Comparison of ENCODE assay signal across 8 mouse cellular contexts in the genomic region with DNA sequence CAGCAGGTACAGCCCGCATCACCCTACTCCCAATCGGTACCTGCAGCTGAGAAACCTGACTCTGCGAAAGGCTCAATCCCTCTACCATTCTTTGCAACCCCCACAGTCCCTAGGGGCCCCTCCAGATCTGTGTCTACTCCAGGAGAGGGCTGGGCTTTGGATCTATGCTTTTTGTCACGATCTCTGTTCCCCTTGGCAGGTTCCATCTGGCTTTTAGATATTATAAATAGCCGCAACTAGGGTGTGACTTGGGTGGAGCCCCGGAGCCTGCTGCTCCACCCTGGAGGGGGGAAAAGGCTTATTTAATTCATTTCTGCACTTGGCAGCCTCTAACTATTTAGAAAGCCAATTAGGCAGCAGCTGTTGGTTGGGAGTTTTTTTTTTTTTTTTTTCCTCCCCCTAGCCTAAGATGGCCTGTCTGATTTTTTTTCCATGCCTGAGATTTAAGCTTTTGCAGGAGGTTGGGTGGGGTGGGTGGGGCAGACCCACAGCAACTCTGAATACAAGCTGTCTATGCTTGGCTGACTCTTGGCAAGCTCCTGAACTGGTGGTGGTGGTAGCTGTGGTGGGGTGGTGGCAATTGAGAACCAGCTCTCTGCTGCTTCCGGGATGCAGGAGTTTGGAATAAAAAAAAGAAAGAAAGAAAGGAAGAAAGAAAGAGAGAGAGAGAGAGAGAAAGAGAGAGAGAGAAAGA.
DNase-seq lines count a peak whose midpoint lies in the region; ATAC-seq and TF ChIP-seq lines count a peak whose summit lies in the region.

No protein-coding gene starts in this region.

- peaks cover 5% of the 10 kb centered on the region for H3K4me1 ChIP-seq in hindbrain, postnatal 0 days (ENCODE audit: insufficient read depth, low read length)
- peaks cover 19% of the 10 kb centered on the region; the same call in 1 of the 2 replicates for H3K4me1 ChIP-seq in lung, postnatal 0 days (ENCODE audit: insufficient read depth, low read depth, low read length)
- peaks cover 34% of the 10 kb centered on the region for H3K4me1 ChIP-seq in stomach, embryonic 15.5 days

- H3K4me3 ChIP-seq in gastrocnemius, adult 2 months: peak overlapping the region; percentile 3; the same call in 1 of the 2 replicates
- no peak overlapping the region for H3K4me3 ChIP-seq in hindbrain, postnatal 0 days (ENCODE audit: low read length)
- H3K4me3 ChIP-seq in lung, postnatal 0 days (ENCODE audit: low read depth, low read length): no peak overlapping the region
- H3K4me3 ChIP-seq in stomach, embryonic 15.5 days (replicated peaks): no peak overlapping the region

- no peaks in the 10 kb centered on the region for H3K36me3 ChIP-seq in hindbrain, postnatal 0 days (ENCODE audit: insufficient read depth, low read length)
- no peaks in the 10 kb centered on the region for H3K36me3 ChIP-seq in lung, postnatal 0 days (ENCODE audit: insufficient read depth, low read length)
- no peaks in the 10 kb centered on the region for H3K36me3 ChIP-seq in stomach, embryonic 15.5 days

- H3K27ac ChIP-seq in gastrocnemius, adult 2 months: peak overlapping the region; percentile 83
- H3K27ac ChIP-seq in hindbrain, postnatal 0 days: no peak overlapping the region
- no peak overlapping the region for H3K27ac ChIP-seq in lung, postnatal 0 days (ENCODE audit: low read length)
- H3K27ac ChIP-seq in stomach, embryonic 15.5 days: peak overlapping the region; percentile 79

- no peaks in the 10 kb centered on the region for H3K27me3 ChIP-seq in hindbrain, postnatal 0 days (ENCODE audit: insufficient read depth, low read length)
- H3K27me3 ChIP-seq in lung, postnatal 0 days (replicated peaks; ENCODE audit: insufficient read depth, low read length): no peaks in the 10 kb centered on the region
- H3K27me3 ChIP-seq in stomach, embryonic 15.5 days (replicated peaks): no peaks in the 10 kb centered on the region

- no peaks in the 10 kb centered on the region for H3K9me3 ChIP-seq in hindbrain, postnatal 0 days (ENCODE audit: low read length)
- no peaks in the 10 kb centered on the region for H3K9me3 ChIP-seq in lung, postnatal 0 days (ENCODE audit: low read length)
- H3K9me3 ChIP-seq in stomach, embryonic 15.5 days: no peaks in the 10 kb centered on the region

- 36% methylated on average over 7 of the region's 7 CpGs for WGBS in hindbrain, postnatal 0 days
- 47% methylated on average over 7 of the region's 7 CpGs for WGBS in lung, postnatal 0 days
- 29% methylated on average over 7 of the region's 7 CpGs for WGBS in stomach, embryonic 15.5 days

- peak; percentile 50 for DNase-seq in adrenal gland, adult 2 months
- no peak for DNase-seq in adrenal gland, postnatal 4 days (ENCODE audit: low spot score in 2 of 2)
- DNase-seq in MEL-GATA-1-ER (ENCODE audit: extremely low read depth, low read depth): peak; percentile 72
- DNase-seq in gastrocnemius, adult 2 months: peak; percentile 70
- DNase-seq in hindbrain, postnatal 0 days (ENCODE audit: low spot score): peak; percentile 75
- peak; percentile 75 for DNase-seq in lung, postnatal 0 days (ENCODE audit: low spot score)
- no peak for DNase-seq in layer of hippocampus, postnatal 25 days (ENCODE audit: extremely low spot score in 1 of 2, low spot score in 1 of 2)

- H3K4me2 ChIP-seq in hindbrain, postnatal 0 days (ENCODE audit: low read depth, low read length): no peak overlapping the region
- H3K4me2 ChIP-seq in lung, postnatal 0 days (replicated peaks; ENCODE audit: low read depth, low read length): no peak overlapping the region
- no peak overlapping the region for H3K4me2 ChIP-seq in stomach, embryonic 15.5 days

- no peak overlapping the region for H3K9ac ChIP-seq in hindbrain, postnatal 0 days (replicated peaks; ENCODE audit: low read length)
- no peak overlapping the region for H3K9ac ChIP-seq in lung, postnatal 0 days (replicated peaks; ENCODE audit: low read depth)
- no peak overlapping the region for H3K9ac ChIP-seq in stomach, embryonic 15.5 days

- intact Hi-C loops in gastrocnemius, adult 2 months (cut with DNase I): loop anchor here (5.0 kb wide), 1 partner anchor 72 kb away; no protein-coding TSS in a partner anchor

- ATAC-seq in hindbrain, postnatal 0 days: peak; percentile 74
- ATAC-seq in lung, postnatal 0 days: peak; percentile 32; the same call in 1 of the 2 replicates
- peak; percentile 83 for ATAC-seq in stomach, embryonic 15.5 days (ENCODE audit: insufficient read depth, low FRiP score, low read depth)

- TF ChIP-seq CTCF in gastrocnemius, adult 2 months (IDR thresholded peaks at IDR 0.05): no peak
- no peak for TF ChIP-seq CTCF in hindbrain, postnatal 0 days (IDR thresholded peaks at IDR 0.05; ENCODE audit: low read depth)
- no peak for TF ChIP-seq CTCF in lung, postnatal 0 days (IDR thresholded peaks at IDR 0.05)

- peak; percentile 75 for TF ChIP-seq EP300 in lung, postnatal 0 days (IDR thresholded peaks at IDR 0.05)

Comparison
In these comparisons a context has a peak if more than half of its experiments do, and no peak if none do; other contexts are left out.
1. DNase-seq: peak in adrenal gland, adult 2 months (single experiment), MEL-GATA-1-ER (single experiment), gastrocnemius, adult 2 months (single experiment), hindbrain, postnatal 0 days (single experiment) and lung, postnatal 0 days (single experiment); none in adrenal gland, postnatal 4 days (0 of 2) and layer of hippocampus, postnatal 25 days (0 of 2).
2. H3K27ac ChIP-seq: peak in gastrocnemius, adult 2 months (single experiment) and stomach, embryonic 15.5 days (single experiment); none in hindbrain, postnatal 0 days (single experiment) and lung, postnatal 0 days (single experiment).
3. ATAC-seq: peak in every context shown above with its lines; median percentile 83 in stomach, embryonic 15.5 days; 74 in hindbrain, postnatal 0 days; 32 in lung, postnatal 0 days.